Mouse (Mus musculus): ENCODE measurements at regions not wholly inside any gene's neighbourhood (a gene's known extent, or its start where the extent isn't known, plus 50 kb on each side); places are given as distances from the start of the nearest gene placed in this dataset.
A peak's percentile ranks its signal among the peaks of the same experiment; 100 is the strongest.

DNA sequence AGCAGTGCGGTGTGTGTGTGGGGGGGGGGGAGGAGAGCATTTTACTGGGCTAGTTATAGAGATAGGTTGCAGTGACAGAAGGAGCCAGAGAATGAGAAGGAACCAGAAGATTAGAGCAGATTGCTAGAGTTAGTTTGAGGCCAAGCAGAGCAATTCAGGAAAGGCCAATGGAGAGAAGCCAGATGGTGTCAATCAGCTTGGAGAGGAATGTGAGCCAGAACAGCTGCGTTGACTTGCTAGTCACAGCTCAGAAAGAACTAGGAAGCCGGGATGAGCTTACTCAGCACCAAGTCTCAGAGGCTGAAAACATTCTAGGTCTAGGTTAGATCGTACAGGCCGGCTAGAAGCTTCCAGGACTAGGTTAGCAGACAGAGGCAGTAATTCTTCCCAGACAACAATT lies 140.6 kb downstream of the Sp3 start:
- DNase-seq: peak; percentile 9

GRCm38 (mm10) chr2:72841367-72841766 lies 138.9 kb downstream of the Sp3 start:
- peak; percentile 22 for DNase-seq

GRCm38 (mm10) chr2:72843610-72844009 lies 136.6 kb downstream of the Sp3 start:
- no peak for DNase-seq

DNA sequence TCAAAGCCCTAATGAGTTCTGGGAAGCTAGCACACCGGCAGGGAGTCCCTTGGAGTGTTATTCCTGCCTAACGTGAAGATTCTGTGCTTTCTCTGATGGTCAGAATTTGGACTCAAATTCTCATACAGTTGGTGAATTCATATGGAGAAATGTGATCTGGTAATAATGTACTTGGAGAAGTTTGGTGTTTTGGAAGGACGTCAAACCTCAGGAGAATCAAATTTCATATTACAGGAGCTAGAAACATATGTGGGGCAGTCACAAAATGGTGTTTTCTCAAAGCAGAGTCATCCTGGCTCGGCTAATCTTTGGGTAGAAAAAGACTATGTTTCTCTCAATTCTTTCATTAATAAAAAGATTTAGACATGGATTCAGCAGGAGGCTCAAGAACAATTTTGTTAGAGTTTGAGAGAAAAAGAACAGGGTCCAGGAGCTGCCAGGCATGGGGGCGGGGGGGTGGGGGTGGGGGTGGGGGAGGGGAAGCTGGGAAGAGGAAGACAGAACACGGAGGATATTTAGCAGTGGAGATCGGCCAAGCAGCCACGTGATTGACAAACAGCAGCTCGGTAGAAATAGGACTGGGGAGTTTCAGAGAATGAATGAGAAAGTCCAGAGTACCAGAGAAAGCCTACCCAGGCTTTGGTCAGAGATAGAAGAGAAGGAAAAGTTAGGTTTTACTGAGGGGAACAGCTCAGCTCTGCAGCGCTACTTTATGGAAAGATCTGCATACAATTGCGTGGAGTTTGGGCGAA lies 130.6 kb downstream of the Sp3 start:
- no peak for DNase-seq

GRCm38 (mm10) chr2:72852509-72852908 lies 127.7 kb downstream of the Sp3 start:
- no peak for DNase-seq

- DNase-seq: peak; percentile 29
Measured at GRCm38 (mm10) chr2:72855276-72855970, 124.8 kb downstream of the Sp3 start.

DNA sequence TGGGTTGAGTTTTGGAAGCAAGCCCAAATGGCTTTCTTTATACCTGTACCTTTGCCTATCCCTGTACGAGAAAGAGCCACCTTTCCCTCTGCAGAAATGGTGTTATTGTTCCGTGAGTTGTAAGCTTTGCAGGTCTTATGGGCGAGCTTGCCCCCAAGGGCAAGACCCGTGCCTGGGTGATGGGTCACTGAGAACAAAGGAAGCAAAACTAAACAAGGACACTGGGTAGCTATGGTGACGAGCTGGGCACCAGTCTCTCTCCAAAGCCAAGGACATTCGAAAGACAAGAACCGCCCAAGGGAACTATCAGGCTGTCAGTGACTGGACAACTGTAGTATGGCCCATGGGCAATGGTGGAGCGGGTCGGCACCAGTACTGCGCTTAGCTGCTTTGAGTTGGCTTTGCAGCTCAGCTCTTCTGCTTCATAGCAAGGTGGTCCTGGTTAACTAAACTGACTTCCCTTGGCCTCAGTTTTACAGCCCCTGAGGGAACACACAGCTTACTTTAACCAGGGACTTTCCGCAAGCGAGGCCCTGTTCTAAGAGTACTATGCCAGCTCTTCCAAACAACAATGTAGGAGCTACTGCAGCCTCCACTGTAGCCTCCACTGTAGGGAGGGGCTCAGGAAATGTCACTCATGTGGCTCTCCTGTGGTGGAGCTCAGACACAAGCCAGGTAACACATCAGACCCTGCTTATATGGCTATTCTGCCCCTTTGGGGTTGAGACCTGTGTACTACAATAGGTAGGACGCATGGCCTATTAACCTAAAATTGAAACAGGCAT lies 124.1 kb downstream of the Sp3 start:
- DNase-seq: peak; percentile 23

GRCm38 (mm10) chr2:72857377-72857776 lies 122.9 kb downstream of the Sp3 start:
- no peak for DNase-seq

GRCm38 (mm10) chr2:72865462-72866365 lies 114.5 kb downstream of the Sp3 start:
- DNase-seq: no peak

GRCm38 (mm10) chr2:72866366-72866688 lies 113.9 kb downstream of the Sp3 start:
- no peak for DNase-seq

- DNase-seq: no peak
Measured at GRCm38 (mm10) chr2:72868173-72868572, 112.1 kb downstream of the Sp3 start.

- peak; percentile 69 for DNase-seq
Measured at GRCm38 (mm10) chr2:72871836-72872235, 108.4 kb downstream of the Sp3 start.

DNA sequence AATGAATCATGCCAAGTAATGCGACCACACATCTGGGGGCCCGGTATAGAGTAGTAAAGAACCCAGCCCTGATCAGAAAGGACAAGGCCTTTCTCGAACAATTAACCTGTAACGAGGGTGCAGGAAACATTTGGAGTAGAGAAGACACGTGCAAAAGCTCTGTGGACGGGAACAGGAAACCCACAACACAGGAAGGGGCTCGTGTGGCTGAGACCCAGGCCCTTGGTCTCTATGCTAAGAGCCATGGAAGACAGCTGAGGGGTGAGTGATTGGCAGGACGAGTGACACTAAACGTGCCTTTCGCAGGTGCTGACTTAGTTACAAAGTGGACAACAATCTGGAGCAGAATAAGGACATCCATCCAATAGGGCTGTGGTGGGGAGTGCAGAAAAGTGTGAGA lies 106.3 kb downstream of the Sp3 start:
- DNase-seq: no peak

GRCm38 (mm10) chr2:72874533-72874932 lies 105.7 kb downstream of the Sp3 start:
- DNase-seq: no peak

DNA sequence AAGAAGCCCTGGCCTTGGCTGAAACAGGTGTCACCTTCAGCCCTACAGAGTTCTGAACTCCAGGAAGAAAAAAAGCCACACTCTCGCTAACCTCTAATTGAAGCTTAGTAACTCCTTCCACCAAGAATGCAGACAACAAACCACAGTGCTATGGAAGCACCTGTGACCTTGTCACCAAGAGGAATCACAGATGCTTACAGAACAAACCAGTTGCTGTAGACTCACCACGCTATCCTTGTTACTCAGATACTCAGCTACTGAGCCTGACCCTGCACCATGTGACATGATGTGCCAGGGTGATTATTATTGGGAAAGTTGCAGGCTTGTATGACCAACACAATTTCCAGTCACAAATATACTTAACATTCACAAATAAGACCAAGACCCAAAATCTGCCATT lies 104.6 kb downstream of the Sp3 start:
- DNase-seq: no peak

GRCm38 (mm10) chr2:72880016-72880415 lies 100.2 kb downstream of the Sp3 start:
- no peak for DNase-seq

DNA sequence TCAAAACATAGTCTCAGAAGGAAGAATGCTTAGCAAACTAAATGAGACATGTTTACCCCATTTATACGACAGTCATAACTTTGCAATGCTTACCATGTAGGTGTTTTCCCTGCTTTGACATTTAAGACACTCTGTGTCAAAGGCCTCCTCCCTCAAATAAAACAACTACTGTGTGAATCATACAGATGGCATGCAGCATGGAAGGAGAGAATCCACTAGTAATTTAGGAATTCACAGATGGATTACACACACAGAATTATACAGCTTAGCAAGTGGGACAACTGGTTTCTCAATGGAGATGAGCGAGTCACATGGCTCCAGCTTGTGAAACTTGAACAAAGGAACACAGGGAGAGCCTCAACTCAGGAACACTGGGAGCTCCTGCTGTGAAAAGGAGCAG lies 98.7 kb downstream of the Sp3 start:
- no peak for DNase-seq

GRCm38 (mm10) chr2:72886250-72886649 lies 94.0 kb downstream of the Sp3 start:
- DNase-seq: no peak
